Mouse (Mus musculus) heart, postnatal 0 days (tissue): ENCODE measurements around the gene Lancl2.

Experiments used
- CTCF ChIP-seq: IDR thresholded peaks from 2 replicates; pipeline ENCODE4 v1.5.1; 2016; ENCODE audit warnings: antibody characterized with exemption, control low read depth, low read depth
- EP300 ChIP-seq: IDR thresholded peaks from 2 replicates; pipeline ENCODE4 v1.6.1; 2016; ENCODE audit warnings: antibody characterized with exemption, low read depth

GRCm38 (mm10) chr6:57770467-57771190 lies 68.3 kb downstream of the Lancl2 start:
- no peak for TF ChIP-seq CTCF
- TF ChIP-seq EP300: no peak
